Mouse (Mus musculus): ENCODE data around the gene Glp2r. TPM values are rescaled to one million over a fixed set of nuclear protein-coding genes. Genes with fewer than 3 reads are reported as not detected.
A peak's percentile ranks its signal among the peaks of the same experiment; 100 is the strongest.

Gene Glp2r
- total RNA-seq, 2 experiments from 2014 or later = 3.0 to 3.7 TPM

- no peak for DNase-seq (ENCODE audit: extremely low spot score in 1 of 2, low spot score in 1 of 2)
Measured at GRCm38 (mm10) chr11:67731056-67731455, 39.9 kb downstream of the Glp2r start.

DNA sequence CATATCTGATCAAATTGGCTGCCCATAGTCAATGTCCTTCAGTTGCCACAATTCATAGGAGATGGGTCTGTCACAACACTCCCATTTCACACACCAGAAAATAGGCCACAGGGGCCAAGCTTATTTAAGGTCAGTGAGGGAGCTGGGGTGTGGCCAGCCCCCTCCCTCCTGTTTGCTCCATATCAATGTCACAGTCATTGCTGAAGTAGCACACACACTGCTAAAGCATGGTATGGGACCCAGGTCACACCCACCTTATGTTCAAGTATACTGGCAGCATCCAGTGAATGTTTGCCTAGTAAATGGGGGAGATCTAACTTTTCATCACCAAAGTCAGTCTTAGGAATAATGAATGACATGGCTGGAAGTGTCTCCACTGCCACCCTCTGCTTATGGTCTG lies 42.2 kb downstream of the Glp2r start:
- no peak for DNase-seq (ENCODE audit: extremely low spot score in 1 of 2, low spot score in 1 of 2)

GRCm38 (mm10) chr11:67727095-67727494 lies 43.9 kb downstream of the Glp2r start:
- DNase-seq (ENCODE audit: extremely low spot score in 1 of 2, low spot score in 1 of 2) = no peak

DNA sequence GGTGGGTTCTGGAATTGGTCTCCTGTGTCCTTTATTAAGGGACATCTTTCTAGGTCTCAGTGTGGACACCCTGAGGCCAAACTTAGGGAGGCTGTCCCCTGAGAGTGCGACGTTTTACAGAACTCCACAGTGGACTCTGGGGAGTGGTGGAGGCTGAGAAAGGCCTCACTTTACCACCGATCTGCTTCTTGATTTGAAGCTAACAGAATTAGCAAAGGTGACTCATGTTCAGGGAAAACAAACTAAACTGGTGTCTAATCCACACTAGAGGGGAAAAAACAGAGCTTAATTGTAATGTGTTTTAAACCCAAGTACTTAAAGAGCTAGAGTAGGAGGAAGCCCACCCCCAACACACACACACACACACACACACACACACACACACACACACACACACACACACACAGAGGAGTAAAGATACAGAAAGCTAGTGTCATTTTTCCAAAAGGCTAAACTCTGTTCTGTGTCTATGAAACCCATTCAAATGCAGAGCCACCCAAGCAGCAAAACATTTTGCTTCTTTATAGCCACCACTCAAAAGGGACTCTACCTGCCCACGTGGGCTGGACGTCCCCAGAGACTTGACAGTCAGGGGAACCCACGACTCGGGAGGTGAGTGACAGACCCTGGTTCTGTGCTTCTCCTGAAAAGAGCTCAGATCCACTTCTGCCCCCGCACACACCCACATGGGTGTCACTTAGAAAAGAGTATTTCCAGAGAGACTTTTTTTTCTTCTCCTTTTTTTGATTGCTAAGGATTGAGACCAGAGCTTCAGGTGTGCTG lies 47.5 kb downstream of the Glp2r start:
- DNase-seq (ENCODE audit: extremely low spot score in 1 of 2, low spot score in 1 of 2) = no peak

DNA sequence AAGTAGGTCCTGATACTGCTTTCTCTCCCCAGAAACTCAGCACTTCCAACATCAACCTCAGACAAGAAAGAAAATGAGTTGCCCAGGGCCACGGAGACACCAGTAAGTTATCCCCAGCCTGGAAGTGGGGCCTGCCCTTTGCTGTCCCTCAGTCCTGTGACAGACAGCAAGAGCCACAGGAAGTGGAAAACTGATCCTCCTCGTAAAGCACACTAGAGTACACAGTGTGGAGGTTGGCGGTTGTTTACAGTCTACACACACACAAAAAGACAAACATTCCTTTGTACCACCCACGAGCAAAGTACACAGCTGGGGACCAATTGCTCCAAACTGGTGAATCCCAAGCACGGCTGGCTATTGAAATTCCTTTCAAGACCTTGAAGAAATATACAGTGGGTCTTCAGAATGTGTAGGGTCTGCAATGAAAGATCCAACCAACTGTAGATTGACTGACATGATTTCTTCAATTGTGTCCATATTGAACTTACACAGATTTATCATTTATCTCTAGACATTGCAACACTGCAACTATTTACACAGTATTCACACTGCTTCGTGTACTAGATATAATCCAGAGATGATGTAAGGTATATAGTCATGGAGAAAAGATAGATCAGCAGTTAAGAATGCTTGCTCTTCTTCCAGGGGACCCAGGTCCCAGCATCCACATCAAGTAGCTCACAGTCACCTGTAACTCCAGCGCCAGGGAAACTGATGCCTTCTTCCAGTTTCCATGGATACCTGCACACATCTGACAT lies 48.4 kb downstream of the Glp2r start:
- no peak for DNase-seq (ENCODE audit: extremely low spot score in 1 of 2, low spot score in 1 of 2)

DNA sequence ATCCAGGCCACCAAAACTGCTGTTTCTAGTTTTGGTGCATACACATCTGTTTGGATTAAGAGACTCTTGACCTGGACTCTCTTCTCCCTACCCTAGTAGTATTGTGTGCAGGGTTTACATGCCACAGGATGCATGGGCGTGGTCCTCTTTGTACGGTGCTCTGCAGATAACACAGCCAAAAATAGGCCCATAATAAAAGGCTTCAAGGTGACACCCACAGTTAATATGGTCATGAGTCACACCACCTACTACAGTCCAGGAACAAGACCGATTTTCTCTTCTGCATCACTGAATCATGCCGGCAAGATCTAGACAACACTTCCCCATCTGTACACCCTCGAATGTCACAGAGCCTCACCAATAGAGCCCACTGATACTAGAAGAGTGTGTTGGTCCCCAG lies 49.5 kb downstream of the Glp2r start:
- no peak for DNase-seq (ENCODE audit: extremely low spot score in 1 of 2, low spot score in 1 of 2)

- no peak for DNase-seq (ENCODE audit: extremely low spot score in 1 of 2, low spot score in 1 of 2)
Measured at GRCm38 (mm10) chr11:67715382-67715781, 55.6 kb downstream of the Glp2r start.

- DNase-seq (ENCODE audit: extremely low spot score in 1 of 2, low spot score in 1 of 2) = peak in 1 of 2 experiments; percentile 42
Measured at GRCm38 (mm10) chr11:67712976-67713375, 58.0 kb downstream of the Glp2r start.

- no peak for DNase-seq (ENCODE audit: extremely low spot score in 1 of 2, low spot score in 1 of 2)
Measured at GRCm38 (mm10) chr11:67694703-67695376, 76.1 kb downstream of the Glp2r start, which contains the start of gene Rcvrn. Gene Rcvrn (plus strand): TSS chr11:67695326.

GRCm38 (mm10) chr11:67686109-67686508 lies 84.8 kb downstream of the Glp2r start:
- DNase-seq (ENCODE audit: extremely low spot score in 1 of 2, low spot score in 1 of 2) = no peak

GRCm38 (mm10) chr11:67681871-67682270 lies 89.1 kb downstream of the Glp2r start:
- no peak for DNase-seq (ENCODE audit: extremely low spot score in 1 of 2, low spot score in 1 of 2)

DNA sequence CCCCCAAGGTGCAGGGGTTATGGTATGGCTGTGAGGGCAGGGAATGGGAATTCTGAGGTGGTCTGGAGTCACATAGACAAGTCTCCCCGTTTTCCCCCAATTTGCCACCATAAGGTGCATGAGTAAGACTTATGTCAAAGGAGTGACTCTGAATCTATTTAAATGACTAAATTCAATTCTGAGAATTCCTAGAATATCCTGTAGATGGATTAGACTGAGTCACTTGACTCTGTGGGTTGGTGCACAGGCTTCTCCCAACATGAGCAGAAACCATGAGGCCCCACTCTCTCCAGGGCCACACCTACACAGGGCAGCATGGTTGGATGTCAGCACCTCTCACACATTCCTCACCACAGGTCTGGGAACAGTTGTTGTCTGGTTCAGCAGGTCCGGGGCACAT lies 91.0 kb downstream of the Glp2r start:
- DNase-seq (ENCODE audit: extremely low spot score in 1 of 2, low spot score in 1 of 2) = no peak

GRCm38 (mm10) chr11:67679300-67679699 lies 91.7 kb downstream of the Glp2r start:
- DNase-seq (ENCODE audit: extremely low spot score in 1 of 2, low spot score in 1 of 2) = no peak

DNA sequence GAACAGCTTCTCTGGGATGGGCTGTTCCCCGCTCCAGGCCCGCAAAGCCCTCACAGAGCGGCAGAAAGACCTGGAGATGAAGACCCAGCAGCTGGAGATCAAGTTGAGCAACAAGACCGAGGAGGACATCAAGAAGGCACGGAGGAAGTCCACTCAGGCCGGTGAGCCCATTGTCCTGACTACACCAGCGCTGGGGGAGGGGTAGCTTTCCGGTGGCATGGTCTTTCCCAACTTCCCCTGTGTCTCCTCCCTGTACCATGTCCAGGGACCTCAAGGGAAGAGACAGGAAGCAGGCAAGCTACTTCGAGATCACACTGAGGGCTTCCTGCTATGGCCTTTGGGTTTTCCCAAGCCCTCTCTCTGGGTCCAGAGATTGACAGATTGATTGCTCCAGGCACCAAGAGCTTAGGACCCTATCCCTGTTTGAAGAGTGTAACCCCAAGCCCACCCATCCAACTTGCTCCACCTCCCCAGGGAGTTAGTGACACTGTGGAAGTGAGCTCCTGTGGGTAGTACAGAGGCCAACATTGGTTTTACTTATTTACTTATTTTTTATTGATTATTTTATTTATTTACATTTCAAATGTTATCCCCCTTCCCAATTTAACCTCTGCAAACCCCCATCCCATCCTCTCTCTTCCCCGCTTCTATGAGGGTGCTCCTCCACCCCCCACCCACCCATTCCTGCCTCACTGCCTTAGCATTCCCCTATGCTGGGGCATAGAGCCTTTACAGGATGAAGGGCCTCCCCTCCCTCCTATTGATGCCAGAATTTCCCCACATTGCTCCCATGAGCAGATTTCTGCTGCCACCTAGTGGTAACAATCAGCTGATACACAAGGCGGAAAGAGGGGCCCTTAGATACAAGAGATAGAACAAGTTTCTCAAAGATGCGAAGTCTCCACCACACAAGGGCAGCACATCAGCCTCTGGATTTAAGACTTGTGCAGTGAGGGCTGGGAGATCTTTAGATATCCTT lies 95.1 kb downstream of the Glp2r start:
- peak in 1 of 2 experiments; percentile 56 for DNase-seq (ENCODE audit: extremely low spot score in 1 of 2, low spot score in 1 of 2)

DNA sequence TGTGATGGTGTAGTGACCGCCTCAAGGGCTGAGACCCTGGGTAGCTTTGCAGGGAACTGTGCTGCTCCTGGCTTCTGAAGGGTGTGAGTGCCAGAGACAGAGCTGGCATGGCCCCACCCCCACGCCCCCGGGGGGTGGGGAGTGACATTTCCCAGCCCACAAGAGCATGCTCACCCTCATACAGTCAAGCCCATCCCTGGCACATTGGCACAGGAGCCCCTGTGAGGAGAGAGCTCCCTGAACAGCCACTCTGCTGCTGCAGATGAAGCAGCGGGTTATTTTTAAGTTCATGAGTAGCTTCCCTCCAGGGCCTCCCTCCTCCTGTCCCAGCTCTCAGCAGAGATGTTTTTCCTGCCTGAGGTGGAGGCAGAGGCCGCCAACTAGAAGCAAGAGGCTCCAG lies 98.8 kb downstream of the Glp2r start:
- no peak for DNase-seq (ENCODE audit: extremely low spot score in 1 of 2, low spot score in 1 of 2)

GRCm38 (mm10) chr11:67670031-67670430 lies 100.9 kb downstream of the Glp2r start:
- DNase-seq (ENCODE audit: extremely low spot score in 1 of 2, low spot score in 1 of 2) = no peak

DNA sequence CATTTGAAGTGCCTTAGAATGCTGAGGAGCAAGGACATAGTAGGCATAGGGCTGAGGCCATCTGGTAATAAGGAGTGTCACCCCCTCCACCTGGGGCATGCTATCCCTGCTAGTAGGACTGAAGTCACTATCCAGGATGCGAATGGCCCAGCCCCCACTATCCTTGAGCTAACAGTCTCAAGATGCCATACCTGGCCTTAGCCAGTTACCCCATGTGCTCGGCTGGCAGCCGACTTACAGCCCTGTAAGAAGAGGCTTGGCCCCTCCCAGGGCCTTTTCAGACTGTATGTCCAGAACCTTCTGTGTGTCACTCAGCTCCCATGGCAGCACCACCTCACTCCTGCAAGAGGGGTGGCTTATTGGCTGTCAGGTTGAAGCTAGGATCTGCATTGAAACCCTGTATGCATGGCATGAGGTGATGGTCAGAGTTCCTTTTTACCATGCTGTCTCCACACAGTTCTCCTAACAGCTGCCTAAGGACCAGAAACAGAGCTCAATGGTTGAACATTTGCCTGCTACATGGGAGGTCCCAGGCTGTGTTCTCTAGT lies 102.4 kb downstream of the Glp2r start:
- no peak for DNase-seq (ENCODE audit: extremely low spot score in 1 of 2, low spot score in 1 of 2)

GRCm38 (mm10) chr11:67667531-67668332 lies 103.2 kb downstream of the Glp2r start:
- DNase-seq (ENCODE audit: extremely low spot score in 1 of 2, low spot score in 1 of 2) = peak in 1 of 2 experiments; percentile 66

DNA sequence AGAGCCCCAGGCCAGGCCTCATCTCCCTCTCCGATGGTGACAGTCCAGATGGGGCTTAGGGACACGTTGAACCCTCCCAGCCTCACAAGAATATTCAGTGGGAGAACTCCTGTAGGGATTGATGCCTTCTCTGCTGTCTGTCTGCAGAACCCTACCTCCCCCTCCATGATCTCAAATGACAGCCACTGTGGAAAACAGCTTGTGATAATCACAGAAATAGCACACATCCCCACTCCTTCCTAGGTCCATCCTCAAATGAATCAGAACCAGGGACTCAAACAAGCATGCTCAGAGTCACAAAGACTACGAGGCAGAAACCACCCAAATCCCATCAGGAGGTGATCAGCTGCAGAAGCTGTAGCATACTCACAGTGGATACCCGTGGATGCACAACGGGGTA lies 104.8 kb downstream of the Glp2r start:
- DNase-seq (ENCODE audit: extremely low spot score in 1 of 2, low spot score in 1 of 2) = no peak

Data from layer of hippocampus, postnatal 25 days (tissue).